Mouse (Mus musculus) 3134 (cell line): ENCODE results near the gene Klk4.

Experiments
- DNase-seq: peaks from one replicate; pipeline ENCODE4 v3.0.0-alpha.2; 2011; ENCODE audit warnings: low spot score; ENCODE audit not compliant: insufficient read length; ENCODE audit errors: extremely low read depth

Klk4 gene

DNA sequence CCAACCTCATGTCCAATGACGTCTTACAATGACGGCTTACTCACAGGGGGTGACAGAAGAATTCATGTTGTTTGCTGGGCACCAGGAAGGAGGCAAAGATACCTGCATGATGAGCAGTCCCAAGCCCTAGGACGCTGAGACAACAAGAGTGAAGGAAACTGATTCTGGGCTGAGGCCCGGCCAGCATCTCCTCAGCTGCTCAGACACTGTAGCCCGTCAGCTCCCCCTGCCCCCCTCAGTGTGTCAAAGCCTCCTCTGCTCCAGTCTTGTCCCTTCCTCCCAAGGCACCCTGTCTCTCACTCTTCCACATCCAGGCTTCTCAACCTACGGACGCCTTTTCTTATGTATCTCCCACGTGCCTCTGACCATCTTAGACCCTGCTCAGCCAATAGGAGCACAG, 37.9 kb downstream of the Klk4 start:
- no peak for DNase-seq

- peak; percentile 15 for DNase-seq
These were observed 38.8 kb downstream of the Klk4 start for GRCm38 (mm10) chr7:43919559-43920451.

DNA sequence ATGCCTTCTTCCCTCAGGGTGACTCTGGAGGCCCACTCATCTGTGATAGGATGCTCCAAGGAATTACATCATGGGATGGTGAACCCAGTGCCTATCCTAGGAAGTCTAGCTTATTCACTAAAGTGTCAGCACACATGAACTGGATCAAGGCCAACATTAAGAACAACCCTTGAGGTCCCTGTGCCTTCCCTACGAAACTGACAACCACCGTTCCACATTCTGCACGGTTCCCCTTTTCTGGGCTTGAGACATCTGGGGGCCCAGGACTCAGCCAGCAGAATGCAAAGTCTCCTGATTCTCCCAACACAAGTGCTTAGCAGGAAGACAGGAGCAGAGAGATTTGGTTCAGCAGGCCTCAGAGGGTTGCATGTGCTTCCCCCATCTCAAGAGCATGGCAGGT, 39.6 kb downstream of the Klk4 start:
- DNase-seq = no peak

DNA sequence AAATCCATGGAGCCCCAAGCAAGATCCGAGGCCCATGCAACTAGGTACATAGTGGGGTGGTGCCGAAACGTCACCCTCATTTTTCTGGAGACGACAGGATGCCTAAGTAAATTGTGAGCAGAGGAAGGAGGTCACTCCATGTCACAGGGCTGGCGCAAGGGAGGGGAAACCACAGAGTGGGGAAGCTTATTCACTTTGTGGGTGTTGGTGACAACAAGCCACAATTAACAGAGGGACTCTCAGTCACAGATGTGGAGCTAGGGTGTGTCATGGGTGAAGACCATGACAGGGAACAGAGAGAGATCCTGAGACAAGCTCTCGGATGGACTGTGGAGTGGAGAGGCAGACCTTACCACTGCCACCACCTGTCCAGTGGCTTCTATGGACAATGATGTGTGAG, 40.1 kb downstream of the Klk4 start:
- no peak for DNase-seq

DNA sequence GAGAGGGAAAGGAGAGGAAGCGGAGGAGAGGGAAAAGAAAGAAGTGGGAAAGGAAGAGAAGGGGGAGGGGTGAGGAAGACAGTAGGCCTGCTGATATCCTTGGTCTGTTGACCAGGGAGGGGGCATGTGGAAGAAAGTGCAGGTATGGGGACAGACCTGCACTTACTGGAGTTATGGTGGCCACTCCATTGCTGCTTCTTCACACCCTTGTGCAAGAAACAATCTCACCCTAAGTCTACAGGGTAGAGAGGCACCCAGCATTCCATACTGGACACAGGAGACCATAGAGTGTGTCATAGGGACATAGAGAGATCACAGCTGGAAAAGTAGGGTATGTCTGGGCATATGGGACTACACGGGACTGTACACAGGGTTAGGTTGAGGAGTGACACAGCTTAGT, 41.0 kb downstream of the Klk4 start:
- no peak for DNase-seq

GRCm38 (mm10) chr7:43925985-43926384, 45.0 kb downstream of the Klk4 start:
- no peak for DNase-seq

DNA sequence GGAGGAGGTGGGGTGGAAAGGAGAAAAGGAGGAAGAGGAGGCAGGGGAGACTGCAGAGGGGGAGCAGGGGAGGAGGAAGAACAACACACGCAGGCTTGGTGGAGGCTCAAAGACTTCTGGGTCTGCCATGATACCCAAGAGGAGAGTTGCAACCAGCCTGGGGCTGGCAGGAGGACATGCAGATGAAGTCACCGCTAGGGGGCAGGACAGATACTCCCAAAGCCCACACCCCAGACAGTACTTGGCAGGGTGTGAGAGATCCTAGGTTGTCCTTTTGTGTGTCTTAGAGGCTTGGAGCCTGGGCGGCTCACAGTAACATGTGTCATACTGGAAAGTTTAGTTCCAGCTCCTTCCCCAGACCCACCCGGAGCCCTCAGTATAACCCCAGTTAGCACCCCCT, 47.6 kb downstream of the Klk4 start:
- no peak for DNase-seq

DNA sequence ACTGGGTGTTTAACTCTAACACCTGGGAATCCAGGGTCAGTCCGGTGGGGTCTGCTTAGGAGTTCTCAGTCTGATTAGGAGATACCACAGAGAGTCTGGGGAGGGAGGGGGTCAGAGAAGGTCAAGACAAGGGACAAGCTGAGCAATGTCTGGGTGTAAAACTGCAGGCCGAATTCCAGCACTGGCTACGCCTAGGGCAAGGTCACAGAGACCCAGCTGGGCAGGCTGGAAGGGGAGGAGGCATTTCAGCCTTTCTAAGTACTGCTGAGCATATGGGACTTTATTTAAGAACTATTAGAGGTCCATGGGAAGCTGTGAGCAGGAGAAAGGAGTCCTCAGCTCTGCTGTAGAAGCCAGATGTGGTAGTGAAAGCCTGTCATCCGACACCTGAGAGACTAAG, 51.4 kb downstream of the Klk4 start:
- no peak for DNase-seq

DNA sequence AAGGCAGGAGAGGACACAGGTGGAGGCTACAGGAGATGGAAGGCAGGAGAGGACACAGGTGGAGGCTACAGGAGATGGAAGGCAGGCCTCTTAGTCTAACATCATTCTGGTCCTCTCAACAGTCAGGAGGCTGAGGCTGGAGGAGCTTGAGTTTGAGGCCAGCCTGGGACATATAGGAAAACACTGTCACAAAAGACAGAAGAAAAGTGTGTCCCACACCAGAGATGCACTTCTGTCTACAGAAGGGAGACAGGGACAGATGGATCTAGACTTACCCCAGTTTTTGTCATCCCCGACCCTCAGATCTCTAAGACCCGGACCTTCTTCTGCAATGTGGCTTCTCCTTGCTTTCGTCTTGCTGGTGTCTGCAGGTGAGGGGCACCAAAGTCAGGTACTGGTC, 52.5 kb downstream of the Klk4 start, which contains the start of gene Klk15:
Gene Klk15 (plus strand): TSS at position 301 of the 400 bp plus-strand sequence.
- no peak for DNase-seq

DNA sequence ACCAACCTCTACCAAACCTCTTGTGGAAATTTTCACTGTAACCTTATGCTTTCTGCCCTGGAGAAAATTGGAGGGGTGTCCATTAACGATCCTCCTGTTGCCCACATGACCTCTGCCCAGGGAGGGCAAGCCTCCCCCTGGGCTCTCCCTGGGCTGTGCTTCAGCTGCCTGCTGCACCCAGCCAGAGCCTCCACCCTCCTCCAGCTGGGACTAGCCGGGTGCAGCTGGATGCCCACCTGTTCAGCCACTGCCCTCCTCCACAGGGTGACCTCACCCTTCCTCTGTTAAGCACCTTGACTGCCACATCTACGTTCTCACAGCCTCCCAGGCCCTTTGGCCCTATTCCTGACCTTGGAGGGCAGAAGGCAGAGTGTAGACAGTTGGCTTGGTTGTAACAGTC, 53.8 kb downstream of the Klk4 start:
- DNase-seq = no peak
